Mouse (Mus musculus) urinary bladder, adult 18-20 months (tissue): Measurements from ENCODE around the gene Mib2.

ENCODE experiments used
- DNase-seq, 2 experiments: peaks; one replicate each; pipeline ENCODE4 v3.0.0; 2022; ENCODE audit warnings: low spot score in 2 of 2, mixed read lengths in 2 of 2

The Mib2 gene

GRCm38 (mm10) chr4:155618321-155618720 is 50.7 kb downstream of the Mib2 start:
- no peak for DNase-seq

DNA sequence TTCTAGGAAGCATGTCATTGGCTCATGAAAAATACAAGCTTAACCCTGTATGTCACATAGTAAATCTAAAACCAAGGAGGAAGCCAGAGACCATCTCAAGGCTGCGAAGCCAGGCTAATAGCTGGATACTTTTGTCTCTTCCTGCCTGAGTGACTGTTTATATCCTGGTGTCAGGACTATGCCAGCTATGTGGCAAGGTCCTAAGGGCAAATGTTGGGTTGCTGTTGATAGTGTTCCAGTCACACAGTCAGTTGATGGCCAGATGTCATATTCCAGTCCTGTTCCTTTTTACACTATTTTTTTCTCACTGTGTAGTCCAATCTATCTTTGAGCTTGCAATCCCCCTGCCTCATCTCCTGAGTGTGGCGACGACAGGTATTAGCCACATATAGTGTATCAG is 55.7 kb downstream of the Mib2 start:
- DNase-seq: no peak

DNA sequence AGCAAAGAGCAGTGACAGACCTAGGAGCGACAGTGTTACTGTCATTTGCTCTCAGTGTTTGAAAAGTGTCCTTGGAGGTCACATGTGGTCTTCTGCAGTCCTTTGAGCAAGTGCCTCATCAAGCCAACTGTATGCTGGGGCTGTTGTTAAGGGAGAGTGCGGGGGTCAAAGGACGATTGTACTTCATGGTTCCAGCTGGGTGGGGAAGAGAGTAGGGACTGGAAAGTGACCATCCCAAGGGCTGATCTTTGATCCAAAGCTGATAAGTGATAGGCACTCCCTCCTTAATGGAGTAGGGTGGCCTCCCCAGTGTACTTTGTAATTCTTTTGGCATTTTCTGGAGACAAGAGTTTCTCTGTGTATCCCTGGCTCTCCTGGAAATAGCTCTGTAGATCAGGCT is 57.1 kb downstream of the Mib2 start:
- no peak for DNase-seq

DNA sequence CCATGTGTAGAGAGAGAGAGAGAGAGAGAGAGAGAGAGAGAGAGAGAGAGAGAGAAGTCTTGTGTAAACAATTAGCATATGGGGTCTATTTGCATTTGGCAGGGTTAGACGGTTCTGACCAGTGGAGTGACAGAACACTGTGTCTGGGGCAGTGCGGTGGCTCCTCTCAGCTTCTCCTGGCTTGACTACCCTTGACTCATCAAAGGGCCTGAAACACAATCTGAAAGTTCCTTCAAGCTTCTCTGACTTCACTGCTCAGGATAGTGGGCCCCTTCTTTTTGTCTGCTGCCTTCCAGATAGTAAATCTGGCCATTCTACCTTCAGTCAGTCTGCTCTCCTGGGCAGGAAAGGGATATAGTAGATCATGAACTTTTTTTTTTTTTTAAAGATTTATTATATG is 62.2 kb downstream of the Mib2 start:
- no peak for DNase-seq

GRCm38 (mm10) chr4:155605132-155605531 is 63.9 kb downstream of the Mib2 start:
- no peak for DNase-seq
